Mouse (Mus musculus): ENCODE measurements around the gene Gtpbp4.
"Not testable (repeated sequence)": the region's sequence is repeated elsewhere in the genome, so short reads cannot be mapped to it uniquely, and the experiment has no call there.

Gtpbp4 gene

GRCm38 (mm10) chr13:8972972-8973371 is 22.9 kb downstream of the Gtpbp4 start:
- in situ Hi-C loops (cut with MboI, MseI), result loop anchor here (10.0 kb wide), 1 partner anchor 128 kb away; no protein-coding TSS in a partner anchor

GRCm38 (mm10) chr13:8972369-8972768 is 23.5 kb downstream of the Gtpbp4 start:
- in situ Hi-C loops (cut with MboI, MseI), result loop anchor here (10.0 kb wide), 1 partner anchor 128 kb away; no protein-coding TSS in a partner anchor

- in situ Hi-C loops (cut with MboI, MseI), result no loop called here
These were observed 28.1 kb downstream of the Gtpbp4 start for GRCm38 (mm10) chr13:8967742-8968141.

GRCm38 (mm10) chr13:8965224-8965623 is 30.7 kb downstream of the Gtpbp4 start:
- in situ Hi-C loops (cut with MboI, MseI), result no loop called here

GRCm38 (mm10) chr13:8962266-8962665 is 33.6 kb downstream of the Gtpbp4 start:
- in situ Hi-C loops (cut with MboI, MseI), result not testable (repeated sequence)

GRCm38 (mm10) chr13:8961128-8961888 is 34.6 kb downstream of the Gtpbp4 start:
- in situ Hi-C loops (cut with MboI, MseI), result not testable (repeated sequence)

- in situ Hi-C loops (cut with MboI, MseI), result not testable (repeated sequence)
These were observed 36.3 kb downstream of the Gtpbp4 start for GRCm38 (mm10) chr13:8959554-8959953.

GRCm38 (mm10) chr13:8959058-8959457 is 36.8 kb downstream of the Gtpbp4 start:
- in situ Hi-C loops (cut with MboI, MseI), result not testable (repeated sequence)

GRCm38 (mm10) chr13:8956873-8957272 is 39.0 kb downstream of the Gtpbp4 start:
- in situ Hi-C loops (cut with MboI, MseI), result not testable (repeated sequence)

- in situ Hi-C loops (cut with MboI, MseI), result not testable (repeated sequence)
These were observed 40.8 kb downstream of the Gtpbp4 start for GRCm38 (mm10) chr13:8955127-8955526.

- in situ Hi-C loops (cut with MboI, MseI), result not testable (repeated sequence)
These were observed 43.3 kb downstream of the Gtpbp4 start, which contains the start of gene Idi2 for GRCm38 (mm10) chr13:8952563-8952962. Gene Idi2, plus strand, starts transcription at chr13:8952863.

GRCm38 (mm10) chr13:8948131-8948530 is 47.8 kb downstream of the Gtpbp4 start, which contains the start of gene Gm9745:
Gene Gm9745, minus strand, starts transcription at chr13:8948231.
- in situ Hi-C loops (cut with MboI, MseI), result not testable (repeated sequence)

GRCm38 (mm10) chr13:8943828-8944227 is 52.1 kb downstream of the Gtpbp4 start:
- in situ Hi-C loops (cut with MboI, MseI), result not testable (repeated sequence)

- in situ Hi-C loops (cut with MboI, MseI), result not testable (repeated sequence)
These were observed 54.2 kb downstream of the Gtpbp4 start for GRCm38 (mm10) chr13:8941701-8942100.

GRCm38 (mm10) chr13:8941110-8941509 is 54.8 kb downstream of the Gtpbp4 start:
- in situ Hi-C loops (cut with MboI, MseI), result not testable (repeated sequence)

GRCm38 (mm10) chr13:8937611-8938140 is 58.2 kb downstream of the Gtpbp4 start:
- in situ Hi-C loops (cut with MboI, MseI), result not testable (repeated sequence)

GRCm38 (mm10) chr13:8933499-8933898 is 62.4 kb downstream of the Gtpbp4 start:
- in situ Hi-C loops (cut with MboI, MseI), result no loop called here
